Mouse (Mus musculus) stomach, postnatal 0 days (tissue): ENCODE data around the gene Atxn3.

Experiments
- CTCF ChIP-seq: IDR thresholded peaks from 2 replicates; pipeline ENCODE4 v1.5.1; 2016; ENCODE audit warnings: antibody characterized with exemption, low read depth, mild to moderate bottlenecking, moderate library complexity
- EP300 ChIP-seq: optimal IDR thresholded peaks from 2 replicates; pipeline ENCODE3; 2016; ENCODE audit warnings: antibody characterized with exemption

DNA sequence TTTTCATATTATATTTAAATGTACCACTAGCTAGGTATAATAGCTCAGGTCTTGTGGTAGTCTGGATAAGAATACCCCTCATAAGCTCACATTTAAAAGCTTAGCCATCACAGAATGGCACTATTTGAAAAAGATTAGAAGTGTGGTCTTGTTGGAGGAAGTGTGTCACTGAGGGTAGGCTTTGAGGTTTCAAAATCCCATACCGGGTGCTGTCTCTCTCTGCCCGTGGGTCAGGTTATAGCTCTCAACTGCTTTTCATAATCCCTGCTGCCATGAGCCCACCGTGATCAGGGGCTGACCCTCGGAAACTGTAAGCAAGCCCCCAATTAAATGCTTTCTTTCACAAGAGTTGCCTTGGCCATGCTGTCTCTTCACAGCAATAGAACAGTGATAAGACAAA lies 53.1 kb downstream of the Atxn3 start:
- TF ChIP-seq CTCF (no peak), EP300 (no peak)
